Mouse (Mus musculus): ENCODE data around the gene Hist1h2bb.
"Not testable (repeated sequence)": the region's sequence is repeated elsewhere in the genome, so short reads cannot be mapped to it uniquely, and the experiment has no call there.

Hist1h2bb gene

DNA sequence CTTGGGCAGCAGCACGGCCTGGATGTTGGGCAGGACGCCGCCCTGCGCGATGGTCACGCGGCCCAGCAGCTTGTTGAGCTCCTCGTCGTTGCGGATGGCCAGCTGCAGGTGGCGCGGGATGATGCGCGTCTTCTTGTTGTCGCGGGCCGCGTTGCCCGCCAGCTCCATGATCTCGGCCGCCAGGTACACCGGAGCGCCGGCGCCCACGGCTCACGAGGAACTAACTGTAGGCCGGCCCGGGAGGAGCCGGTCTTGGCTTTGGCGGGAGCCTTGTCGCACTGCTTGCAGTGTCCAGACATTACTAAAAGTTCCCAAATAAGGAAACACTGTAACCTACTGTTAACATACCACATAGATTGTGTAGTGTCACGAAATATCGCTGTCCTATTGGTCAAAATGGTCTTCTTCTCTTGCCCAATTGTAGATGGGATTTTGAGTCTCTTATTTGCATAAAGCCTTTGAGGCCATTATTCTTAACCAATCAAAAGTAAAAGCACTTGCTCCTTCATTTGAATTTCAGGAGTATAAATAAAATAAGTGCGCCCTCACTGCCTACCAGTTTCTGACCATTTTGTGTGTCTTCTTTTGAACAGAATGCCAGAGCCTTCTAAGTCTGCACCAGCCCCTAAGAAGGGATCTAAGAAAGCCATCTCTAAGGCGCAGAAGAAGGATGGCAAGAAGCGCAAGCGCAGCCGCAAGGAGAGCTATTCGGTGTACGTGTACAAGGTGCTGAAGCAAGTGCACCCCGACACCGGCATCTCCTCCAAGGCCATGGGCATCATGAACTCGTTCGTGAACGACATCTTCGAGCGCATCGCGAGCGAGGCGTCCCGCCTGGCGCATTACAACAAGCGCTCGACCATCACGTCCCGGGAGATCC lies at the start of gene Hist1h2bb:
Gene Hist1h2bb, plus strand, starts transcription at position 534 of the 880 bp plus-strand sequence.
- CTCF ChIA-PET = interaction anchor here in 1 of 4 experiments (0.7 kb wide), 2 partner anchors 48 to 200 kb away, joined by 3 to 6 read pairs; partner anchors contain the start of gene Hist1h4c
- POLR2A ChIA-PET = interaction anchor here (0.6 to 44.4 kb wide), 67 partner anchors 4 to 1960 kb away, joined by 3 to 2331 read pairs (median 6); partner anchors contain the start of genes Hist1h1c (in 4 of the 4), Hist1h4a (in 4 of the 4), Hist1h4b (in 4 of the 4) and Hist1h4d (in 4 of the 4)

DNA sequence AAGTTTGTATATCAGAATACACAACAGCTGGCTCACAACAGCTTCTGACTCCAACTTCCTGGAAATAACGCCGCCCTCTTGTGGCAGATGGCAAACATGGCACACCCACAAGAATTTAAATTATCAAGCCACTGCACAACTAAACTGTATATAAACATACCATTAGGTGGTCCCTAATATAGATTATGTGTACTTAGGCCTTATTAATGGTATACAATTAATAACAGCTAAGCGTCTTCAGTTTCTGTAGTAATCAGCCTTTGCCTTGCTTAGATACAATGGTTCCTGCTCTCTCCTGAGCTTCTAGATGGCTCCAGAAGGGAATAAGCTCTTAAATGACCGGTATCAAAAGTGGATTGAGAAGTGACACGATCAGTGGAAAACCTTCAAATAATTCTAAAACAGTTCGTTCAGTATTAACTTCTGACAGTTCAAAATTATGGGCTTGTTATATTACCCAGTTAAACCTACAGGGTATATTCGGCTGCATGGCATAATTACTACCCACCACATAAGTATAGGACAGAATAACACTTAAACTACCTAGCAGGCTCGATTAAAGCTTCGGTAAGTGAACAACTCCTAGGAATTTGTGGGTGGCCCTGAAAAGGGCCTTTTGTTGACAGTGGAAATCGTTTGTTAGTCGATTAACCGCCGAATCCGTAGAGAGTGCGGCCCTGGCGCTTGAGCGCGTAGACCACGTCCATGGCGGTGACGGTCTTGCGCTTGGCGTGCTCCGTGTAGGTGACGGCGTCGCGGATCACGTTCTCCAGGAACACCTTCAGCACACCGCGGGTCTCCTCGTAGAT lies 48.8 kb upstream of the Hist1h2bb start:
- CTCF ChIA-PET = interaction anchor here (0.5 to 2.2 kb wide), 28 partner anchors 13 to 296 kb away, joined by 3 to 23 read pairs (median 4); partner anchors contain the start of genes Hist1h2ac (in 3 of the 4), Hist1h2bc (in 3 of the 4), Hist1h1a (in 1 of the 4) and Hist1h1c (in 1 of the 4)
- POLR2A ChIA-PET = interaction anchor here (0.5 to 15.5 kb wide), 139 partner anchors 9 to 1944 kb away, joined by 3 to 573 read pairs (median 6); partner anchors contain the start of genes Hist1h1a (in 4 of the 4), Hist1h1c (in 4 of the 4), Hist1h2ab (in 4 of the 4) and Hist1h2ac (in 4 of the 4)

DNA sequence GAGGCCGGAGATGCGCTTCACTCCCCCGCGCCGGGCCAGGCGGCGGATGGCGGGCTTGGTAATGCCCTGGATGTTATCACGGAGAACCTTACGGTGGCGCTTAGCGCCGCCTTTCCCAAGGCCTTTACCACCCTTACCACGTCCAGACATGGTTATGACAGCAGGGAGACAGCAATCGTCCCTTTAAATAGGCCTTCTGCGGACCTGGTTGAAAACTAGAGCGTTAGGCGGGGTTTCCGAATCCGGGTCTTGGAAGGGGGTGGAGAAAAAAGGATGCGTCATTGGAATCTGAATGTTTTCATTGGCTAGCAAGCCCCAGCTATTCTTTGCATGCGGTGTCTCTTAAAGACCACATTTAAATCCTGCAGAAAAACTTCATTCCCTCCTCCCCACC lies 48.2 kb upstream of the Hist1h2bb start, which contains the start of gene Hist1h4c:
Gene Hist1h4c, minus strand, starts transcription at position 155 of the 394 bp plus-strand sequence.
- ChIA-PET CTCF (interaction anchor here (0.5 to 2.2 kb wide), 17 partner anchors 14 to 598 kb away, joined by 3 to 23 read pairs (median 5); partner anchors contain the start of genes Hist1h2ac (in 3 of the 4), Hist1h2bc (in 2 of the 4) and Hist1h1a (in 1 of the 4)), POLR2A (interaction anchor here (0.6 to 15.5 kb wide), 110 partner anchors 8 to 1944 kb away, joined by 3 to 573 read pairs (median 6); partner anchors contain the start of genes Hist1h1c (in 4 of the 4), Hist1h2ab (in 4 of the 4), Hist1h2ac (in 4 of the 4) and Hist1h2bc (in 4 of the 4))

DNA sequence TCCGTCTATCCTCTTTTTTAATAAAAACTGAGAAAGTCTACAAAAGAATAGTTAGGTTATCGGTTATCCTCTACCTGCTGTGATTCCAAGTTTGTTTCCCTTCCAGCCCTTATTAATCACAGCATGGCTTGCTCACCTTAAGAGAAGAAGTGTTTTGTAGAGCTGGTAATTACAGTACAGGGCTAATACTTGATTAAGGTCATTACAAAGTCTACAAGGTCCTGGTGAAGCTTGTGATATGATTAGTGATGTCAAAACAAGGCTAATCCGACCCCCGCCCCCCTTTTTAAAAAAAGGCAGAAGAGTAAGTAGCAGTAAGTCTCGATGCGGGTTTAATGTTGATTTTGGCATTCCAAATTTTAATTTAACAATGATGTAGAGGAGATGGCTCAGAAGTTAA lies 47.5 kb upstream of the Hist1h2bb start:
- ChIA-PET CTCF (interaction anchor here in 2 of 4 experiments (0.9 to 2.2 kb wide), 12 partner anchors 15 to 620 kb away, joined by 3 to 23 read pairs (median 5); partner anchors contain the start of genes Hist1h2ac (in 2 of the 2), Hist1h2bc (in 2 of the 2) and Hist1h1a (in 1 of the 2)), POLR2A (interaction anchor here (0.6 to 15.5 kb wide), 98 partner anchors 8 to 1725 kb away, joined by 3 to 573 read pairs (median 10); partner anchors contain the start of genes Hist1h1c (in 4 of the 4), Hist1h2ac (in 4 of the 4), Hist1h2bc (in 4 of the 4) and Hist1h1a (in 3 of the 4))

DNA sequence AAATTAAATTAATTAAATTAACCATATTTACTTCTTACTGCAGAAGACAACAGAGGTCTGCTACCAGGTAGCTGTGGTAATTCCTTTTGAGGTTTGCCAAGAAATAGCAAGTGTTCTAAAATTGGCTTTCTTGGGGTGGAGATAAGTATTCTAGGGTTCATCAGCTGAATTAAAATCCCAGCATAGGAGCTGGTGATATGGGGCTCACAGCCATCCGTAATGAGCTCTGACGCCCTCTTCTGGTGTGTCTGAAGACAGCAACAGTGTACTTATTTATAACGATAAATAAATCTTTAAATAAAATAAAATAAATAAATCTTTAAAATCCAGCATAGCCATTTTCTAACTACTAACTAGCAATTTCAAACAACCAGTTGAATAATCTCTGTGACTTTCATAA lies 46.8 kb upstream of the Hist1h2bb start:
- ChIA-PET POLR2A (interaction anchor here in 3 of 4 experiments (1.0 to 15.5 kb wide), 25 partner anchors 9 to 292 kb away, joined by 3 to 573 read pairs (median 45); partner anchors contain the start of genes Hist1h1a (in 3 of the 3), Hist1h1c (in 3 of the 3), Hist1h2ac (in 3 of the 3) and Hist1h2bc (in 3 of the 3)), CTCF (interaction anchor here in 3 of 4 experiments (0.9 to 1.7 kb wide), 6 partner anchors 31 to 619 kb away, joined by 3 to 5 read pairs (median 4); no protein-coding TSS in a partner anchor)

DNA sequence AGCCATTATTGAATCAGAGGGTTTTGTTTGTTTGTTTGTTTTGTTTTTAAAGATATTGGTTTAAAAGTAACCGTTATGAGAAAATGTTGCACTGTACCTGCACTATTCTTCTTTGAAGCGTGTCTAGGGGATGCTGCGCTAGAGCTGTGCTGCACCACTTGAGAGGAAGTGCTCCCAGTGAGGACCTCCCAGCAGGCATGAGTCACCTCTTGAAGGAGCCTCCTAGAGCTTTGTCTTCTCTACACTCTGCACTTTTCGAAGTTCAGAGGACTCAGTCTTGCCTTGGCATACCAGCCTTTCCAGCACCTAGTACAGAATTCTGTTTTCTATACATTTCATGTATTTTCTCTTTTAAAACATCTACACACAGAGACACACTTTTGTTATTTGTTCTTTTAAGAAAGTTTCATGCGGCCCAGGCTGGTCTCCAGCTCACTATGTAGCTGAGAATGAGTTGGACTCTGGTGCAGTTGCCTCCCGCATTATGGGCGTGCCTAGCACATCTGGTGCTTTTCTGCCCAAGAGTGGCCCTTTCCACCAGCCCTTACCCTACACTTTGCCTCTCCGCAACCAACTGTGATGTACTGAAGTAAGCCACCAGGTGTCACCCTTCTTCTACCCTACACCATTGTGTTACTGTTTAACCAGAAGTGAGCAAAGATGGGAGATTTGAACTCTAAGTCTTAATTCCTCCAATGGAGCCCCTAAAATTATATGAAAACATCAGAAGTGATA lies 45.6 kb upstream of the Hist1h2bb start:
- POLR2A ChIA-PET = interaction anchor here in 3 of 4 experiments (0.6 to 15.5 kb wide), 25 partner anchors 12 to 146 kb away, joined by 3 to 573 read pairs (median 8); partner anchors contain the start of genes Hist1h1c (in 3 of the 3), Hist1h2ac (in 3 of the 3), Hist1h2bc (in 3 of the 3) and Hist1h4a (in 3 of the 3)
- CTCF ChIA-PET = interaction anchor here (0.6 to 1.5 kb wide), 9 partner anchors 10 to 299 kb away, joined by 3 to 7 read pairs (median 4); partner anchors contain the start of genes Hfe (in 1 of the 4) and Hist1h1a (in 1 of the 4)

DNA sequence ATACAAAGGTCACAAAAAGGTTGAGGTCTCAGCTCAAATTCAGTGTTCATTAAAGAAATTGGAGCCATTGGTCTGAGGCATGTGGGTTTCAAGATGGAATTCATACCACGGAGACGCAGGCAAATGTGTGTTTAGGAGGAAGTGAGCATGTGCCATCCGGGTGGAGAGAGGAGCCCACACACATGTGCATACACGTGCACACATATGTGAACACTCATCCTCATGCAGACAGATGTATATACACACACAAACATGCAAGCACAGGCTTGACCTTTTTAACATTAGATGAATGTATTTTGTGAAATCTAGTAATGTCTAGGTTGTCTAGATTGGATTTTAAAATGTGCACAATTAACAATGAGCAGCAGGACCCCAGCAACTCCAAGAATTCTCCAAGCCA lies 44.3 kb upstream of the Hist1h2bb start:
- ChIA-PET POLR2A (interaction anchor here (0.6 to 15.5 kb wide), 19 partner anchors 9 to 120 kb away, joined by 3 to 573 read pairs (median 7); partner anchors contain the start of genes Hist1h1c (in 3 of the 4), Hist1h1a (in 2 of the 4), Hist1h2ab (in 2 of the 4) and Hist1h2bb (in 2 of the 4)), CTCF (no interaction called here)

DNA sequence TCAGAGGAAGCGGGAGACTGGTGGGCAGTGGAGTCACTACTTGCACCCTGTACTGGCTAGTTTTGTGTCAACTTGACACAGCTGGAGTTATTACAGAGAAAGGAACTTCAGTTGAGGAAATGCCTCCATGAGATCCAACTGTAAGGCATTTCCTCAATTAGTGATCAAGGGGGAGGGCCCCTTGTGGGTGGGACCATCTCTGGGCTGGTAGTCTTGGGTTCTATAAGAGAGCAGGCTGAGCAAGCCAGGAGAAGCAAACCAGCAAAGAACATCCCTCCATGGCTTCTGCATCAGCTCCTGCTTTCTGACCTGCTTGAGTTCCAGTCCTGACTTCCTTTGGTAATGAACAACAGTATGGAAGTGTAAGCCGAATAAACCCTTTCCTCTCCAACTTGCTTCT lies 43.7 kb upstream of the Hist1h2bb start:
- POLR2A ChIA-PET = interaction anchor here in 3 of 4 experiments (0.6 to 15.5 kb wide), 10 partner anchors 9 to 61 kb away, joined by 3 to 573 read pairs (median 16); partner anchors contain the start of genes Hist1h1c (in 3 of the 3), Hist1h2ac (in 2 of the 3), Hist1h2bb (in 2 of the 3) and Hist1h2bc (in 2 of the 3)
- CTCF ChIA-PET = not testable (repeated sequence)

DNA sequence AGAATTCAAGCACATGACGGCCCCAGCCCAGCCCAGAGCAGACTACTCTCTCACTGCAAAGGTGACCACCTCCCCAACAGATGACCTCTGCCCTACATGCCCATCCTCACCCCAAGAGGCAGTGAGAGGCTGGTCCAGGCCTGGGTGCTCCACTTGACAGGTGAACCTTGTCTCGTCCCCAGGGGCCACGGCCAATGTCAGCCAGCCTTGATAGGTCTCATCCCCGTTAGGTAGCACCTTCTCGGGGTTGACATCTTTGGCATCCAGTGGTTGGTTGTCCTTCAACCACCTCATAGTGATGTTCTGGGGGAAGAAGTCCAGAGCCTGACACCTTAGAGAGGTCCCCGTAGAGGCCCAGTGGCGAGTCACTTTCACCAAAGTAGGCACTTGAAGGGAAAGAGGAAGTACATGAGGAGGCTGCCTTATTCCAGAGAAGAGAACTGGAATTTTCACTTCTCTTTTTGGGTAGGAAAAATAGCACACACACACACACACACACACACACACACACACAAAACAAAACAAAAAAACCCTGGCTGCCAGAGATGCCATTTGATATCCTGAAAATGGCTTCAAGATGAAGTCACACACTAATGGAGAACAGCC lies 40.7 kb upstream of the Hist1h2bb start:
- POLR2A ChIA-PET = interaction anchor here in 1 of 4 experiments (1.0 to 15.5 kb wide), 4 partner anchors 7 to 57 kb away, joined by 3 to 469 read pairs (median 8); partner anchors contain the start of genes Hist1h1a, Hist1h1c, Hist1h2ab and Hist1h2bb
- CTCF ChIA-PET = no interaction called here

DNA sequence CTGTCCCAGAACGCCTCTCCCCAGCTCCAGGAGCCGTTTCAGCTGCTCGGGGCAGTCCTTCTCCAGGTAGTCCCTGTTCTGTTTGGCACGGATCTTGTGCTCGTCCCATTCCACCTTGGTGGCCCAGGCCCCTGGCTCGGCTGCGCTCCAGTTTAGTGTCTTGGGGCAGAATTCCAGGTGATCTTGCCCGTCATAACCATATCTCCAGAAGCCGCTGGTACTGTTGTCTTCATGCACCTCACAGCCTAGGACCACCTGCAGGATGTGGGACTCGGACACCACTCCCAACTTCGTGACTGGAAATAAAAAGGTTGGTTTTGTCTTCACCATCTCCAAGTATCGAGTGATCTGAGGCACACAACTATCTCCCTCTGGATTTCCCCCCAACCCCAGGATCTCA lies 39.8 kb upstream of the Hist1h2bb start:
- CTCF ChIA-PET = no interaction called here
- POLR2A ChIA-PET = interaction anchor here in 2 of 4 experiments (1.0 to 5.3 kb wide), 5 partner anchors 8 to 56 kb away, joined by 3 to 42 read pairs (median 5); partner anchors contain the start of genes Hist1h1a (in 1 of the 2), Hist1h2ab (in 1 of the 2), Hist1h2ac (in 1 of the 2) and Hist1h2bc (in 1 of the 2)

DNA sequence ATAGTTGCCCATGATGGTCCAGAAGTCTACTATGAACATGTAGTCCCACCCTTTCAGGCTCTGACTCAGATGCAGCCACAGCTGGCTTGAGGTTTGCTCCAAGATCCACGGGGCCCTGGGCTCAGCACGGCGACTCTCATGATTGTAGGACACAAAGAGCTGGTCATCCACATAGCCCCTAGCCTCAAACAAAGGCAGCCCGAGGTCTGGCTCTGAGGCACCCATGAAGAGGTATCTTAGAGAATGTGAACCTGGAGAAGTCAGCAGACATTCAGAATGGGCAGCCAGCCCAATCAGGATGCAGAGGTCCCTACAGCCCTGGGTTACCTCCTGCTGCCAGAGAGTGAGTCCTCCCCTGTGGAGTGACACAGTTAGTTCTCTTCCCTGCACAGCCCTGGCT lies 38.5 kb upstream of the Hist1h2bb start:
- CTCF ChIA-PET = interaction anchor here in 1 of 4 experiments (0.6 kb wide), 1 partner anchor 58 kb away, joined by 7 read pairs; no protein-coding TSS in a partner anchor
- POLR2A ChIA-PET = interaction anchor here in 3 of 4 experiments (0.7 to 5.3 kb wide), 39 partner anchors 9 to 227 kb away, joined by 3 to 42 read pairs (median 4); partner anchors contain the start of genes Hist1h1a (in 3 of the 3), Hist1h1c (in 3 of the 3), Hist1h2ac (in 3 of the 3) and Hist1h2bc (in 3 of the 3)

DNA sequence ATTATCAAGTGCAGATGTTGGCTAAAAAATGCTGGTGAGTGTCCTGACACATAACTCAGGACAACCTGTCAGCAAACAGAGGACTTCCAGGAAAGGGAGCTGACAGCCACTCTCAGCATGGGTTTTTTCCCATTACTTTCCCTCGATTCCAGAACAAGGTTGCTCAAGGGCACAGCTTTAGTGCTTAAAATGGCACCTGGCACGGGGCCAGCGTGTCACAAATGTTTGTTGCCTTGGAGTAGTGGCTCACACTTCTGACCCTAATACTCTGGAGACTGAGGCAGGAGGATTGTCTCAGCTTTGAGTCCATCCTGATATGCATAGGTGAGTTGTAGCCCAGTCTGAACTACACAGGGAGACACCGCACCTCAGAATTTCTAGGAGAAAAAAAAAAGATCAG lies 37.9 kb upstream of the Hist1h2bb start:
- ChIA-PET POLR2A (interaction anchor here in 3 of 4 experiments (0.6 to 5.3 kb wide), 32 partner anchors 9 to 226 kb away, joined by 3 to 42 read pairs (median 4); partner anchors contain the start of genes Hist1h4c (in 3 of the 3), Hist1h1a (in 2 of the 3), Hist1h1c (in 2 of the 3) and Hist1h2ac (in 2 of the 3)), CTCF (no interaction called here)

DNA sequence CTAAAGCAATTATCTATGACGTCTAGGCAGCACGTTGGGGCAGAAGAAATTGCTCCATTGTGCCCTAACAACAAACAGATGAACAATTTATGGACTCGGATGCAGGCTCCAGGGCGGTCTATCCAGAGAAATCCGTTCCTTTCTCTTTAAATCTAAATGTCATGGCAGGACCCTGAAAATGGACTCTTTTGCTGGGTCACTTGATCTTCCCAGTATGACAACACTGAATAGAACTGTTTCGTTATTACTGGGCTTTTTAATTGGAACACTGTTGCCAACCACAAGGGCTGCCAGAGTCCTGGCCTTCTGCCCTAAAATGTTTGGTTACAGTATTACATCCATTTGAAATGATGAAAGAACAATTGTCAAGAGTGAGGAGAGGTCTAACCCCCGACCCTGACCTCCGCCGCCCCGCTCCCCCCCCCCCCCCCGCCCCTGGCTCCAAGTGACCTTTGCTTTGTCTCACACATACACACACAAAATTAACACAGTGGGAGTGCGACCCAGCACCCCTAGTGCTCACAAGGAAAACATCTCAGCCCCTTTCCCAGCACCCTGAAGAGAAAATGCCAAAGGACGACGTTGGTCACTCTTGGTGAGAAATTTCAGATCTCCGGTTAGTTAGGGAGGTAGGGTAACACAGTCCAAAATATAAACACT lies 36.7 kb upstream of the Hist1h2bb start:
- CTCF ChIA-PET = interaction anchor here in 1 of 4 experiments (0.6 kb wide), 1 partner anchor 596 kb away, joined by 3 read pairs; no protein-coding TSS in a partner anchor

DNA sequence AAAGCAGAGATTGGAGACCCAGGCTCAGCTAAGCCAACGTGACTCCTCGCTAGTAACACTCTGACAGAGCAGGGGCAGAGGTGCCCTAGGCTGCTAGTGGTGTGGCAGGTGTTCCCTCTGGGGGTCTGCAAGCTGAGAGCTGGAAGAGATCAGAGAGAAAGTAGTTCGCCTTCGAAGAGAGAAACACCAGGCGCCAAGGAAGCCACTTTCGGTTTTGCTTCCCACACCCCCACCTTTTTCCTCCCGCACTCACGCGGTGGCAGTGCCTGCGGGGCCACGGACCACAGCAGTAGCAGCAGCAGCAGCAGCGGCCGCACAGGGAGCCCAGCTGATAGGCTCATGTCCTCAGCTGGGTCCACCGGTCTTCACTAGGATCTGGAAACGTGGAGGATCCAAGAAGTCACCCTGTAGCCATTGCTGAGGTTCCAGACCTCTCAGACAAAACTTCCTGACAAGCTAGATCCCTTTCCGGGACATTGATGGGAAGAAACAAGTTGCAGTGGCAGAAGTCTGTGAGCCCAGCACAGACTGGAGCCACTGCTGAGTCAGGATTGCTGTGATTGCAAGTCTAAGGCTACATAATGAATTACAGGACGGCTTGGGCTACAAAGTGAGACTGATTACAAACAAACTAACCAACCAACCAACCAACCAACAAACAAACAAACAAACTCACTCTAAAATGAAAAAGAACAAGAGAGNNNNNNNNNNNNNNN lies 36.0 kb upstream of the Hist1h2bb start, which contains the start of gene Hfe:
Gene Hfe, minus strand, starts transcription at position 481 of the 716 bp plus-strand sequence.
- ChIA-PET POLR2A (interaction anchor here in 3 of 4 experiments (0.5 to 6.4 kb wide), 27 partner anchors 9 to 364 kb away, joined by 3 to 56 read pairs (median 6); partner anchors contain the start of genes Hist1h2ab (in 3 of the 3), Hist1h2ac (in 3 of the 3), Hist1h2bc (in 3 of the 3) and Hist1h3b (in 3 of the 3)), CTCF (interaction anchor here in 2 of 4 experiments (0.6 to 0.8 kb wide), 2 partner anchors 10 to 595 kb away, joined by 3 to 5 read pairs; no protein-coding TSS in a partner anchor)

More for the DNA sequence above, 36.7 kb upstream of the Hist1h2bb start:
- POLR2A ChIA-PET = interaction anchor here in 3 of 4 experiments (0.7 to 6.4 kb wide), 28 partner anchors 8 to 139 kb away, joined by 3 to 56 read pairs (median 7); partner anchors contain the start of genes Hist1h2ab (in 3 of the 3), Hist1h2ac (in 3 of the 3), Hist1h2bc (in 3 of the 3) and Hist1h3b (in 3 of the 3)
